ENCODE assay signal across 12 mouse cellular contexts in genomic region chr13:28941983-28942630, GRCm38 (mm10). TPM values are rescaled to one million over a fixed set of nuclear protein-coding genes. Genes with fewer than 3 reads are reported as not detected.
DNase-seq lines count a peak whose midpoint lies in the region; ATAC-seq lines count a peak whose summit lies in the region.
"Had no signal": no experiment of that assay in that cellular context is flagged by ENCODE, and none has a peak within 500 bp of the region (broad histone marks: within the 10 kb centered on the region; RNA-seq: fewer than 3 reads in every experiment).

No protein-coding gene starts in this region.

- H3K4me3 ChIP-seq in neural tube, embryonic 12.5 days: no peak overlapping the region
- no peak overlapping the region for H3K4me3 ChIP-seq in neural tube, embryonic 15.5 days (replicated peaks)
- H3K4me3 ChIP-seq in hindbrain, embryonic 10.5 days: no peak overlapping the region
- no peak overlapping the region for H3K4me3 ChIP-seq in midbrain, embryonic 16.5 days (ENCODE audit: low read depth, low read length)

- no peaks in the 10 kb centered on the region for H3K27me3 ChIP-seq in neural tube, embryonic 12.5 days (replicated peaks)
- H3K27me3 ChIP-seq in neural tube, embryonic 15.5 days (replicated peaks): no peaks in the 10 kb centered on the region
- no peaks in the 10 kb centered on the region for H3K27me3 ChIP-seq in hindbrain, embryonic 10.5 days (ENCODE audit: insufficient read depth, poor library complexity, severe bottlenecking)
- no peaks in the 10 kb centered on the region for H3K27me3 ChIP-seq in midbrain, embryonic 16.5 days (ENCODE audit: control insufficient read depth, insufficient read depth, low read depth, low read length)

- ATAC-seq in frontal cortex, adult (ENCODE audit: low TSS enrichment): peak; percentile 68
- 0 out of 2 replicates have a peak, but pooled peaks have one; percentile 17 for ATAC-seq in neural tube, embryonic 12.5 days (ENCODE audit: low FRiP score, low read depth)
- no peak for ATAC-seq in neural tube, embryonic 15.5 days (ENCODE audit: low FRiP score)
- ATAC-seq in midbrain, embryonic 16.5 days: no peak
- ATAC-seq: inflammation-experienced regulatory T-cells, adult 6 months had no signal

- 4% methylated on average over 4 of the region's 4 CpGs for WGBS in neural tube, embryonic 12.5 days
- WGBS in neural tube, embryonic 15.5 days: 5% methylated on average over 4 of the region's 4 CpGs
- 4% methylated on average over 4 of the region's 4 CpGs for WGBS in hindbrain, embryonic 10.5 days
- WGBS in midbrain, embryonic 16.5 days: 2% methylated on average over 4 of the region's 4 CpGs

- H3K9ac ChIP-seq in neural tube, embryonic 12.5 days: no peak overlapping the region
- H3K9ac ChIP-seq in neural tube, embryonic 15.5 days (replicated peaks): no peak overlapping the region
- H3K9ac ChIP-seq in midbrain, embryonic 16.5 days (ENCODE audit: low read depth, low read length): no peak overlapping the region

- no peak overlapping the region for H3K27ac ChIP-seq in neural tube, embryonic 12.5 days
- H3K27ac ChIP-seq in neural tube, embryonic 15.5 days (replicated peaks): no peak overlapping the region; the same call in 1 of the 2 replicates
- H3K27ac ChIP-seq in hindbrain, embryonic 10.5 days: peak overlapping the region; percentile 46
- H3K27ac ChIP-seq in midbrain, embryonic 16.5 days (ENCODE audit: low read length): 0 out of 2 replicates have a peak overlapping the region, but pooled peaks have one; percentile 10

- DNase-seq in frontal cortex, postnatal 10 days (ENCODE audit: low spot score in 2 of 2): no peak
- DNase-seq in hindbrain, embryonic 10.5 days (ENCODE audit: low spot score): no peak
- no peak for DNase-seq in urinary bladder, postnatal 25 days (ENCODE audit: low spot score)
- no peak for DNase-seq in cerebellum, adult 18-20 months
- DNase-seq: B cell, adult 2 months; lung, postnatal 36 days had no signal

- H3K4me1 ChIP-seq in neural tube, embryonic 12.5 days: peaks cover 14% of the 10 kb centered on the region; the same call in 1 of the 2 replicates
- H3K4me1 ChIP-seq in neural tube, embryonic 15.5 days: peaks cover 6% of the 10 kb centered on the region
- peaks cover 20% of the 10 kb centered on the region for H3K4me1 ChIP-seq in hindbrain, embryonic 10.5 days (replicated peaks)
- H3K4me1 ChIP-seq in midbrain, embryonic 16.5 days (ENCODE audit: control insufficient read depth, insufficient read depth, low read length): peaks cover 13% of the 10 kb centered on the region

- H3K4me2 ChIP-seq in neural tube, embryonic 12.5 days (replicated peaks): no peak overlapping the region
- H3K4me2 ChIP-seq in neural tube, embryonic 15.5 days: no peak overlapping the region
- H3K4me2 ChIP-seq in midbrain, embryonic 16.5 days (ENCODE audit: low read length): no peak overlapping the region
- H3K4me2 ChIP-seq: liver, embryonic 11.5 days had no signal

- no peaks in the 10 kb centered on the region for H3K9me3 ChIP-seq in neural tube, embryonic 12.5 days
- H3K9me3 ChIP-seq in neural tube, embryonic 15.5 days (replicated peaks): no peaks in the 10 kb centered on the region
- H3K9me3 ChIP-seq in hindbrain, embryonic 10.5 days: 0 out of 2 replicates have a peak, but pooled peaks cover 4% of the 10 kb centered on the region
- H3K9me3 ChIP-seq in midbrain, embryonic 16.5 days (replicated peaks; ENCODE audit: control insufficient read depth, low read length, poor library complexity, severe bottlenecking): no peaks in the 10 kb centered on the region

- H3K36me3 ChIP-seq in neural tube, embryonic 12.5 days: no peaks in the 10 kb centered on the region; the same call in 1 of the 2 replicates
- no peaks in the 10 kb centered on the region for H3K36me3 ChIP-seq in neural tube, embryonic 15.5 days
- peaks cover 8% of the 10 kb centered on the region for H3K36me3 ChIP-seq in hindbrain, embryonic 10.5 days
- H3K36me3 ChIP-seq in midbrain, embryonic 16.5 days (ENCODE audit: control insufficient read depth, insufficient read depth, low read length): no peaks in the 10 kb centered on the region

RNA-seq across cellular contexts. Expression of gene Sox4, which starts 11.4 kb away (rescaled TPM):
- polyA plus RNA-seq in neural tube, embryonic 12.5 days (2016; fragmentation: Nextera tagmentation; extraction: Ambion mirVana): 255 and 261 TPM in 2 replicates
- 90.4 and 108 TPM in 2 replicates for polyA plus RNA-seq in neural tube, embryonic 15.5 days (2015; fragmentation: Nextera tagmentation; extraction: Ambion mirVana)
- 59.5 and 95.7 TPM in 2 replicates for polyA plus RNA-seq in hindbrain, embryonic 10.5 days (2016; fragmentation: Nextera tagmentation; extraction: Ambion mirVana)
- polyA plus RNA-seq in midbrain, embryonic 16.5 days (2015; fragmentation: Nextera tagmentation; extraction: Ambion mirVana): 158 and 160 TPM in 2 replicates

Comparison
In these comparisons a context has a peak if more than half of its experiments do, and no peak if none do; other contexts are left out.
1. ATAC-seq: peak in frontal cortex, adult (single experiment) and neural tube, embryonic 12.5 days (single experiment); none in neural tube, embryonic 15.5 days (single experiment) and midbrain, embryonic 16.5 days (single experiment).
2. H3K27ac ChIP-seq: peak in hindbrain, embryonic 10.5 days (single experiment) and midbrain, embryonic 16.5 days (single experiment); none in neural tube, embryonic 12.5 days (single experiment) and neural tube, embryonic 15.5 days (single experiment).